Mouse (Mus musculus) megakaryocyte, embryonic 14.5 days (primary cell): ENCODE results near the gene BC005624. TPM values are rescaled to one million over a fixed set of nuclear protein-coding genes. Genes with fewer than 3 reads are reported as not detected.
"Not testable (repeated sequence)": the region's sequence is repeated elsewhere in the genome, so short reads cannot be mapped to it uniquely, and the experiment has no call there.

ENCODE experiments used
- H3K27me3 ChIP-seq: replicated peaks from 2 replicates; pipeline ENCODE3; 2012; ENCODE audit warnings: inconsistent platforms
- H3K36me3 ChIP-seq: replicated peaks from 2 replicates; pipeline ENCODE3; 2012; ENCODE audit warnings: low read length, inconsistent platforms, mixed read lengths
- H3K4me1 ChIP-seq: 2 replicates; pipeline ENCODE4 v1.6.1; 2012; ENCODE audit warnings: inconsistent platforms
- H3K4me3 ChIP-seq: replicated peaks from 2 replicates; pipeline ENCODE3; 2012; ENCODE audit warnings: moderate library complexity, mild to moderate bottlenecking, inconsistent platforms
- H3K9me3 ChIP-seq: 2 replicates; pipeline ENCODE4 v1.6.1; 2012; ENCODE audit warnings: inconsistent platforms
- FLI1 ChIP-seq: IDR thresholded peaks from 2 replicates; pipeline ENCODE4 v1.6.1; 2012; ENCODE audit warnings: low read length, inconsistent platforms, mixed read lengths
- GATA1 ChIP-seq: IDR thresholded peaks from 3 replicates; pipeline ENCODE4 v1.6.1; 2012; ENCODE audit warnings: mixed read lengths, low read length, inconsistent platforms, borderline replicate concordance
- polyA plus RNA-seq: library from polyadenylated mRNA; stranded (reverse); fragments of >175 nt; gene quantifications from 2 replicates; pipeline ENCODE4 v1.2.3, GENCODE M21; 2012; ENCODE audit warnings: low replicate concordance; ENCODE audit not compliant: insufficient read depth

BC005624 gene
- polyA plus RNA-seq, 1 experiment = 17.7 TPM

- H3K27me3 ChIP-seq = no peaks in the 10 kb centered on the region
- H3K4me3 ChIP-seq = peak overlapping the region; percentile 97
- H3K36me3 ChIP-seq = peaks cover 53% of the 10 kb centered on the region
- H3K4me1 ChIP-seq = peaks cover 42% of the 10 kb centered on the region
- no peaks in the 10 kb centered on the region for H3K9me3 ChIP-seq
- TF ChIP-seq FLI1 (no peak), GATA1 (no peak)
These were observed 27.2 kb downstream of the BC005624 start for GRCm38 (mm10) chr2:30954797-30955196.

DNA sequence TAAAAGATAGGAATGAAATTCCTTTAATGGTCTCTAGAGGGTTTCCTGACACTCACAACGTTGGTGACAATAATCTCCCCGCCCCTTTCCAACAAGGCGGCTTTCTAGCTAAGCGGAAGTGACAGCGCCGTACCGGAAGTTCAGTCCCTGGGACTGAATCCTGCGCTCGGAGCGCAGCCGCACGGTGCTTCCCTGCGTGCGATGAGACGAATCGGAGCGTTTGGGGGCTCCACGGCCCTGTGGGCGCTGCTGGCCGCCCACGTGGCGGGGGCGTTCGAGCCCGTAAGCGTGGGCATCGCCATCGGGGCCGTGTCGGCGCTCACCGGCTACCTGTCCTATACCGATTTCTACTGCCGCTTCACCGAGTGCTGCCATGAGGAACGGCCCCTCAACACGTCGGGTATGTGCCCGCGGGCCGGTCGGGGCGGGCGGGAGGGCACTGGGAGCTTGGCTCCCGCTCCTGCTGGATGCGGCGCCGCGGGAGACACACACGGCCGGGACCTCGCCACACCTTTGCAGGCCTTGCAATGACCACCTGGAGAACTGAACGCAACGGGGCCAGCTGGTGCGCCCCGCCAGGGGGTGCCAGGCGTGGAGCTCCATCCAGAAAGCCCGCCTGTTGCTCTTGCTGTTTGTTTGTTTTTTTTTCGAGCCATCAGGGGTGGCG lies 29.0 kb downstream of the BC005624 start, which contains the start of gene Tor1b:
Gene Tor1b (plus strand): TSS at position 136 of the 667 bp plus-strand sequence.
- H3K4me3 ChIP-seq = peak within 1 kb of the TSS; percentile 97
- peaks cover 44% of the 10 kb centered on the region for H3K4me1 ChIP-seq
- H3K36me3 ChIP-seq = peaks cover 34% of the 10 kb centered on the region
- H3K9me3 ChIP-seq = peaks cover 15% of the 10 kb centered on the region
- no peak for TF ChIP-seq GATA1
- TF ChIP-seq FLI1 = peak; percentile 89; the same call in 1 of the 2 replicates
- H3K27me3 ChIP-seq = peaks cover 4% of the 10 kb centered on the region

- Histone ChIP-seq H3K27me3 (peaks cover 5% of the 10 kb centered on the region), H3K4me3 (peak overlapping the region; percentile 97), H3K36me3 (peaks cover 29% of the 10 kb centered on the region), H3K4me1 (peaks cover 43% of the 10 kb centered on the region), H3K9me3 (peaks cover 15% of the 10 kb centered on the region)
- TF ChIP-seq FLI1 (no peak), GATA1 (no peak)
These were observed 29.6 kb downstream of the BC005624 start for GRCm38 (mm10) chr2:30952457-30952823.

DNA sequence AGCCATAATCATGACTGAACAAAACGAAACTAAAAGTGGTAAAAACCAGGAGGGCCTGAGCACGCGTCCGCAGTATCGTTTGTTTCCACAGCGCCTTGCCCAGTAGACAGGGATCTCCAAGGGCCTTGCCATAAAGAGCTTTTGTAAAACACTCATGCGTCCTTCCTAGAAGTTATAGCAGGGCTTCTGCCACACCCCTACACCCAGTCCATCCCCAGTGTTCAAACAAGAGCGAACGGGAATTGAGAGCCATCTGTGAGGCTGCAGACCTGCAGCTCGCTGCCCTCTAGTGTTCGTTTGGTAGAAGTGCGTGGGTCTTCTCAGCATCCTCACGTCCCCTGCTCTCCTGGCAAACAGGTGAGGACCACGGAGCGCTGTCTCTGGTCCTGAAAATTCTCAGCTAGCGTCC lies 39.4 kb downstream of the BC005624 start:
- Histone ChIP-seq H3K4me1 (peaks cover 15% of the 10 kb centered on the region; the same call in 1 of the 2 replicates), H3K36me3 (no peaks in the 10 kb centered on the region), H3K4me3 (peak overlapping the region; percentile 94), H3K27me3 (peaks cover 8% of the 10 kb centered on the region), H3K9me3 (no peaks in the 10 kb centered on the region)
- no peak for TF ChIP-seq FLI1
- no peak for TF ChIP-seq GATA1

GRCm38 (mm10) chr2:30942116-30942515 lies 39.9 kb downstream of the BC005624 start:
- H3K4me3 ChIP-seq = peak overlapping the region; percentile 94
- H3K27me3 ChIP-seq, H3K36me3 ChIP-seq, H3K9me3 ChIP-seq: not testable (repeated sequence)
- peaks cover 15% of the 10 kb centered on the region; the same call in 1 of the 2 replicates for H3K4me1 ChIP-seq

DNA sequence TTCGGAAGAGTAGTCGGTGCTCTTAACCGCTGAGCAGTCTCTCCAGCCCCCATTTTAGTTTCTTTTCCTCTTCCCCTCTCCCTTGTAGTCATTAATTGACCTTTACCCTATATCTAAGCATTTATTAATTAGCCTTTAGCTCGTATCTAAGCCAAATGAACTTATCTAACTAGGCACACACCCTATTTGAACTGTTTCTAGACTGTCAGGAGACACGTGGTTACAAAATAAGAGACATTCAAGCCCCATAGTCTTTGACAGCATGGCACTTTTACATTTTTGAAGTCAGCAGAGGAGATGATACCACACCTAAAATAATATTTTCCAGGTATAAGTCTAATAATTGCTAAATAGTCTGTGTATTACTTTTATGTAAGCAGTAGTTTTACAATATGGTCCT lies 40.4 kb downstream of the BC005624 start:
- no peak for TF ChIP-seq FLI1
- TF ChIP-seq GATA1 = no peak
- no peak overlapping the region for H3K4me3 ChIP-seq
- no peaks in the 10 kb centered on the region for H3K9me3 ChIP-seq
- peaks cover 15% of the 10 kb centered on the region; the same call in 1 of the 2 replicates for H3K4me1 ChIP-seq
- H3K36me3 ChIP-seq = no peaks in the 10 kb centered on the region
- peaks cover 3% of the 10 kb centered on the region for H3K27me3 ChIP-seq

GRCm38 (mm10) chr2:30938574-30938991 lies 43.4 kb downstream of the BC005624 start:
- H3K4me3 ChIP-seq = no peak overlapping the region
- H3K36me3 ChIP-seq = no peaks in the 10 kb centered on the region
- H3K4me1 ChIP-seq = peaks cover 24% of the 10 kb centered on the region
- TF ChIP-seq FLI1 = no peak
- TF ChIP-seq GATA1 = no peak
- no peaks in the 10 kb centered on the region for H3K9me3 ChIP-seq
- peaks cover 11% of the 10 kb centered on the region for H3K27me3 ChIP-seq

DNA sequence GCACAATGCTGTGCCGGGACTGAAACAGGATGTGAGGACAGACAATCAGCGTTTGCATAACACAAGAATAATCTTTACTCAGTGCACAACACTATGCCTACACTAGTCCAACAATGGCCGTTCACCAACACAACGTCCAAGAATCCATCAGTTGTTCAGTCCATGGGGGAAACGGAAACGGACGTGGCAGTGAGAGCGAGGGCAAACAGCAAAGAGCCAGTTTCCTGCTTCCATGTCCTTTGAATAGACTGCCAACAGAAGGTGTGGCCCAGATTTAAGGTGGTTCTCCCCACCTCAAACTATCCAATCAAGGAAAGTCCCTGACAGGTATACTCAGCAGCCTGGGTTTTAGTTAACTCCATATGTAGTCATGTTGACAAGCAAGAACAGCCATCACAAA lies 44.3 kb downstream of the BC005624 start:
- peaks cover 11% of the 10 kb centered on the region for H3K27me3 ChIP-seq
- H3K36me3 ChIP-seq = no peaks in the 10 kb centered on the region
- peaks cover 23% of the 10 kb centered on the region for H3K4me1 ChIP-seq
- no peak overlapping the region for H3K4me3 ChIP-seq
- no peaks in the 10 kb centered on the region for H3K9me3 ChIP-seq
- TF ChIP-seq GATA1 = no peak
- no peak for TF ChIP-seq FLI1

DNA sequence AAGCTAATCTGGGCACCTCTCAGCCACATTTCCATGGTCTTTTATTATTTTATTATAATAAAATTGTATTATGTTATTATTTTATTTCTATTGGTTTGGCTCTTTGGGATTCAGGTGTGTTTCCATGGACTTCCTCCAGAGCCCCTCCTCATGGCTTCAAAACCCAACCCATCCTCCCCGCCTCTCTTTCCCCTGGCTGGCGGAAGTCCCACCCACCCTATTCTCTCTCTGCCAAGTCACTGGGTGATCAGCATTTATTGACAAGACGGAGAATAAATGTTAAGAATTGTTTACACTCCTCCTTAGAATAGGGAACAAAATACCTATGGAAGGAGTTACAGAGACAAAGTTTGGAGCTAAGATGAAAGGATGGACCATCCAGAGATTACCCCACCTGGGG lies 45.2 kb downstream of the BC005624 start:
- Histone ChIP-seq H3K27me3 (peaks cover 11% of the 10 kb centered on the region), H3K36me3 (peaks cover 7% of the 10 kb centered on the region), H3K9me3 (no peaks in the 10 kb centered on the region), H3K4me3 (no peak overlapping the region), H3K4me1 (peaks cover 19% of the 10 kb centered on the region)
- TF ChIP-seq GATA1 (no peak), FLI1 (no peak)

DNA sequence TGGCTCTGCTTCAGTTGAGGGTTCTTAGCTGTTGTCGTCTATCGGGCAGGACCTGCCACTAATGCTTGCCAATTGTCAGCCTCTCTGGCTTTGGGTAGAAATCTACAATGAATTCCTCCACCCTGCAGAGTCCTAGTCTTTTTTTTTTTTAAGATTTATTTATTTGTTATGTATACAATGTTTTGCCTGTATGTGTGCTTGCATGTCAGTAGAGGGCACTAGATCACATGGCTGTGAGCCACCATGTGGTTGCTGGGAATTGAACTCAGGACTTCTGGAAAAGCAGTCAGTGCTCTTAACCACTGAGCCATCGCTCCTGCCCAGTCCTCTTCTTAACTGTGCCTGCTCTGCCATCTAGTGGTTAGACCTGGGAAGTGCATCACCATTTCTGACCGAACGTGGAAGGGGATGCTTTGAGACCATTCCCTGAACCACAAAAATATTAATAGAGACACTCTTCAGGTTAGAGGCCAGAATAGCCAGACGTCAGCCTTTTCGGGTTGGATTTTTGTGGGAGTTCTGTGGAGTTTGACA lies 48.0 kb downstream of the BC005624 start:
- Histone ChIP-seq H3K27me3 (peaks cover 11% of the 10 kb centered on the region), H3K4me3 (no peak overlapping the region), H3K4me1 (peaks cover 27% of the 10 kb centered on the region), H3K36me3 (peaks cover 7% of the 10 kb centered on the region), H3K9me3 (no peaks in the 10 kb centered on the region)
- TF ChIP-seq GATA1 (no peak), FLI1 (no peak)

GRCm38 (mm10) chr2:30933032-30933431 lies 49.0 kb downstream of the BC005624 start:
- Histone ChIP-seq H3K4me1 (peaks cover 32% of the 10 kb centered on the region), H3K9me3 (no peaks in the 10 kb centered on the region), H3K4me3 (no peak overlapping the region), H3K36me3 (peaks cover 7% of the 10 kb centered on the region), H3K27me3 (peaks cover 11% of the 10 kb centered on the region)
- no peak for TF ChIP-seq FLI1
- TF ChIP-seq GATA1 = no peak
